Mouse (Mus musculus): ENCODE measurements around the gene Nudt12. TPM values are rescaled to one million over a fixed set of nuclear protein-coding genes. Genes with fewer than 3 reads are reported as not detected.

Nudt12 gene
- polyA plus RNA-seq (2012; rRNA removed), result 3.0 TPM in 2 replicates

GRCm38 (mm10) chr17:59013091-59013459 lies at the start of gene Nudt12:
TSS of gene Nudt12 (minus strand) at chr17:59013372.

GRCm38 (mm10) chr17:58991275-58991674 lies 21.9 kb downstream of the Nudt12 start, which contains the start of gene Pdzph1:
TSS of gene Pdzph1 (minus strand) at chr17:58991375.

Other genes with a start within 250 kb of the Nudt12 start
- gene Pdzph1, start 22.0 kb downstream of the Nudt12 start, polyA plus RNA-seq (2012; rRNA removed), result 0.17 and 0.18 TPM in 2 replicates